Mouse (Mus musculus): ENCODE measurements around the gene Krt7.

DNA sequence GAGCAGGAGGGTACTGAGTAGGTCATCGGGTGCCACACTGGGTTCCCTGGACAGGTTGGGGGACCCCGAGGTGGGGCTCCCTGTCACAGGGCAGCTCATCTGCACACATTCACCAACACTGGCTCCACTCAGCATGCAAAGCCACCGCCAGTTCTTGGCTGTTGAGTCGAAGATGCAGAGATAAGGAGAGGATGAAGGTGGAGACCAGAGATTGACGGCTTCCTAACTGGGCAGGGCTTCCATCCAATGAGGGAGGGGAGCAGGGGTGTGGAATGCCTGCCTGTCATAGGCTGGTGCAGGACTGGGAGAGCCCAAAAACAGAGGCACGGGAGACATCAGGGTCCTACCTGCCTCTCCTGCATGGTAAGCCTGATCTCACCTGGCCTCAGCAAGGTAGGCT is 46.4 kb upstream of the Krt7 start:
- TF ChIP-seq CTCF (IDR thresholded peaks at IDR 0.05; ENCODE audit: borderline replicate concordance, insufficient read depth, low read depth, low read length) (no peak), POLR2A (IDR thresholded peaks at IDR 0.05; ENCODE audit: borderline replicate concordance, insufficient read depth, low read length) (no peak)
